Mouse (Mus musculus): Measurements from ENCODE around the gene Cox19.
"Not testable (repeated sequence)": the region's sequence is repeated elsewhere in the genome, so short reads cannot be mapped to it uniquely, and the experiment has no call there.

Gene Cox19

GRCm38 (mm10) chr5:139363858-139364257 is 12.6 kb upstream of the Cox19 start:
- DNase-seq (ENCODE audit: low read depth, low spot score), result no peak

GRCm38 (mm10) chr5:139359244-139359643 is 8.0 kb upstream of the Cox19 start:
- DNase-seq (ENCODE audit: low read depth, low spot score), result no peak

GRCm38 (mm10) chr5:139358653-139359052 is 7.4 kb upstream of the Cox19 start:
- no peak for DNase-seq (ENCODE audit: low read depth, low spot score)

- no peak for DNase-seq (ENCODE audit: low read depth, low spot score)
Measured at GRCm38 (mm10) chr5:139355235-139355772, 4.1 kb upstream of the Cox19 start.

- no peak for DNase-seq (ENCODE audit: low read depth, low spot score)
Measured at GRCm38 (mm10) chr5:139353946-139354345, 2.7 kb upstream of the Cox19 start.

- no peak for DNase-seq (ENCODE audit: low read depth, low spot score)
Measured at GRCm38 (mm10) chr5:139353496-139353895, 2.3 kb upstream of the Cox19 start.

- DNase-seq (ENCODE audit: low read depth, low spot score), result no peak
Measured at GRCm38 (mm10) chr5:139352317-139352716, 1.1 kb upstream of the Cox19 start, which contains the start of gene Cyp2w1. Gene Cyp2w1, plus strand, starts transcription at chr5:139352617.

GRCm38 (mm10) chr5:139351628-139352027 is 410 bp upstream of the Cox19 start:
- DNase-seq (ENCODE audit: low read depth, low spot score), result no peak

- no peak for DNase-seq (ENCODE audit: low read depth, low spot score)
Measured at GRCm38 (mm10) chr5:139349713-139350112, 1.5 kb downstream of the Cox19 start.

GRCm38 (mm10) chr5:139347225-139347624 is 4.0 kb downstream of the Cox19 start:
- no peak for DNase-seq (ENCODE audit: low read depth, low spot score)

- no peak for DNase-seq (ENCODE audit: low read depth, low spot score)
Measured at GRCm38 (mm10) chr5:139345364-139345714, 5.9 kb downstream of the Cox19 start.

- DNase-seq (ENCODE audit: low read depth, low spot score), result peak; percentile 91
Measured at GRCm38 (mm10) chr5:139344687-139345363, 6.4 kb downstream of the Cox19 start.

GRCm38 (mm10) chr5:139344021-139344686 is 7.1 kb downstream of the Cox19 start:
- DNase-seq (ENCODE audit: low read depth, low spot score), result peak; percentile 74

GRCm38 (mm10) chr5:139338891-139339290 is 12.3 kb downstream of the Cox19 start:
- DNase-seq (ENCODE audit: low read depth, low spot score), result no peak

GRCm38 (mm10) chr5:139338403-139338802 is 12.8 kb downstream of the Cox19 start:
- no peak for DNase-seq (ENCODE audit: low read depth, low spot score)

GRCm38 (mm10) chr5:139337826-139338370 is 13.3 kb downstream of the Cox19 start:
- DNase-seq (ENCODE audit: low read depth, low spot score), result peak; percentile 56

- DNase-seq (ENCODE audit: low read depth, low spot score), result no peak
Measured at GRCm38 (mm10) chr5:139335634-139336033, 15.6 kb downstream of the Cox19 start.

GRCm38 (mm10) chr5:139334394-139334793 is 16.8 kb downstream of the Cox19 start:
- not testable (repeated sequence) for DNase-seq (ENCODE audit: low read depth, low spot score)

- no peak for DNase-seq (ENCODE audit: low read depth, low spot score)
Measured at GRCm38 (mm10) chr5:139333301-139334013, 17.8 kb downstream of the Cox19 start.

- no peak for DNase-seq (ENCODE audit: low read depth, low spot score)
Measured at GRCm38 (mm10) chr5:139332590-139333272, 18.5 kb downstream of the Cox19 start.

GRCm38 (mm10) chr5:139331742-139332141 is 19.5 kb downstream of the Cox19 start:
- peak; percentile 77 for DNase-seq (ENCODE audit: low read depth, low spot score)
